15 mouse cellular contexts compared by ENCODE assay signal in genomic region chr16:78950359-78950758, GRCm38 (mm10). TPM values are rescaled to one million over a fixed set of nuclear protein-coding genes. Genes with fewer than 3 reads are reported as not detected.
DNase-seq lines count a peak whose midpoint lies in the region; ATAC-seq and TF ChIP-seq lines count a peak whose summit lies in the region.
"Had no signal": no experiment of that assay in that cellular context is flagged by ENCODE, and none has a peak within 500 bp of the region (broad histone marks: within the 10 kb centered on the region; RNA-seq: fewer than 3 reads in every experiment).

No protein-coding gene starts in this region.

- no peaks in the 10 kb centered on the region for H3K4me1 ChIP-seq in forebrain, embryonic 13.5 days
- no peaks in the 10 kb centered on the region for H3K4me1 ChIP-seq in forebrain, embryonic 10.5 days
- no peaks in the 10 kb centered on the region for H3K4me1 ChIP-seq in intestine, postnatal 0 days (replicated peaks; ENCODE audit: control insufficient read depth, insufficient read depth, low read length)
- no peaks in the 10 kb centered on the region for H3K4me1 ChIP-seq in intestine, embryonic 16.5 days (ENCODE audit: control insufficient read depth, insufficient read depth, low read length)
- H3K4me1 ChIP-seq: embryonic facial prominence, embryonic 12.5 days; limb, embryonic 12.5 days had no signal

- H3K9ac ChIP-seq in forebrain, embryonic 13.5 days, result no peak overlapping the region
- no peak overlapping the region for H3K9ac ChIP-seq in intestine, postnatal 0 days (ENCODE audit: low read depth, low read length)
- no peak overlapping the region for H3K9ac ChIP-seq in intestine, embryonic 16.5 days (ENCODE audit: low read depth, low read length)
- H3K9ac ChIP-seq: embryonic facial prominence, embryonic 12.5 days; limb, embryonic 12.5 days had no signal

- no peak overlapping the region for H3K4me2 ChIP-seq in forebrain, embryonic 13.5 days
- no peak overlapping the region for H3K4me2 ChIP-seq in intestine, postnatal 0 days (replicated peaks; ENCODE audit: low read depth)
- H3K4me2 ChIP-seq in intestine, embryonic 16.5 days (ENCODE audit: low read depth, low read length), result no peak overlapping the region
- H3K4me2 ChIP-seq: embryonic facial prominence, embryonic 12.5 days; limb, embryonic 12.5 days had no signal

- H3K27ac ChIP-seq in forebrain, embryonic 13.5 days, result no peak overlapping the region
- no peak overlapping the region for H3K27ac ChIP-seq in forebrain, embryonic 10.5 days
- H3K27ac ChIP-seq in intestine, postnatal 0 days (ENCODE audit: low read depth, low read length), result no peak overlapping the region
- H3K27ac ChIP-seq in intestine, embryonic 16.5 days (ENCODE audit: low read length), result no peak overlapping the region
- H3K27ac ChIP-seq: embryonic facial prominence, embryonic 12.5 days; limb, embryonic 12.5 days had no signal

- WGBS in forebrain, embryonic 13.5 days, result 79% methylated on average over 4 of the region's 4 CpGs
- 88% methylated on average over 4 of the region's 4 CpGs for WGBS in forebrain, embryonic 10.5 days
- 74% methylated on average over 4 of the region's 4 CpGs for WGBS in intestine, postnatal 0 days
- 77% methylated on average over 4 of the region's 4 CpGs for WGBS in intestine, embryonic 16.5 days

- 0 out of 2 replicates have a peak, but pooled peaks have one; percentile 27 for ATAC-seq in forebrain, embryonic 13.5 days
- ATAC-seq in intestine, postnatal 0 days, result no peak
- ATAC-seq in intestine, embryonic 16.5 days, result no peak

- H3K27me3 ChIP-seq in forebrain, embryonic 13.5 days, result no peaks in the 10 kb centered on the region
- H3K27me3 ChIP-seq in forebrain, embryonic 10.5 days (ENCODE audit: poor library complexity, severe bottlenecking), result no peaks in the 10 kb centered on the region
- no peaks in the 10 kb centered on the region for H3K27me3 ChIP-seq in intestine, postnatal 0 days (replicated peaks; ENCODE audit: control insufficient read depth, insufficient read depth, low read length)
- H3K27me3 ChIP-seq in intestine, embryonic 16.5 days (replicated peaks; ENCODE audit: control insufficient read depth, insufficient read depth, low read length), result no peaks in the 10 kb centered on the region
- H3K27me3 ChIP-seq: embryonic facial prominence, embryonic 12.5 days; limb, embryonic 12.5 days had no signal

- H3K4me3 ChIP-seq in forebrain, embryonic 13.5 days, result no peak overlapping the region
- no peak overlapping the region for H3K4me3 ChIP-seq in forebrain, embryonic 10.5 days
- H3K4me3 ChIP-seq in intestine, postnatal 0 days (ENCODE audit: low read depth, low read length), result no peak overlapping the region
- H3K4me3 ChIP-seq in intestine, embryonic 16.5 days (ENCODE audit: low read length), result no peak overlapping the region
- H3K4me3 ChIP-seq: embryonic facial prominence, embryonic 12.5 days; limb, embryonic 12.5 days had no signal

- peak; percentile 61 for TF ChIP-seq CTCF in intestine, postnatal 0 days (IDR thresholded peaks at IDR 0.05; ENCODE audit: low read depth)

- H3K9me3 ChIP-seq in forebrain, embryonic 13.5 days (replicated peaks), result no peaks in the 10 kb centered on the region
- no peaks in the 10 kb centered on the region for H3K9me3 ChIP-seq in forebrain, embryonic 10.5 days
- H3K9me3 ChIP-seq in intestine, postnatal 0 days (ENCODE audit: control insufficient read depth), result no peaks in the 10 kb centered on the region
- H3K9me3 ChIP-seq in intestine, embryonic 16.5 days (ENCODE audit: control insufficient read depth, low read length), result no peaks in the 10 kb centered on the region
- H3K9me3 ChIP-seq: embryonic facial prominence, embryonic 12.5 days; limb, embryonic 12.5 days had no signal

- H3K36me3 ChIP-seq in forebrain, embryonic 13.5 days (ENCODE audit: poor library complexity, severe bottlenecking), result no peaks in the 10 kb centered on the region
- H3K36me3 ChIP-seq in forebrain, embryonic 10.5 days (replicated peaks), result no peaks in the 10 kb centered on the region
- no peaks in the 10 kb centered on the region for H3K36me3 ChIP-seq in intestine, postnatal 0 days (ENCODE audit: control insufficient read depth, insufficient read depth)
- no peaks in the 10 kb centered on the region for H3K36me3 ChIP-seq in intestine, embryonic 16.5 days (ENCODE audit: control insufficient read depth, insufficient read depth, low read length)
- H3K36me3 ChIP-seq: embryonic facial prominence, embryonic 12.5 days; limb, embryonic 12.5 days had no signal

- no peak for DNase-seq in forebrain, embryonic 10.5 days (ENCODE audit: extremely low spot score, low spot score)
- DNase-seq in retina, embryonic 14.5 days (ENCODE audit: low spot score), result peak; percentile 27
- no peak for DNase-seq in retina, postnatal 1 day
- no peak for DNase-seq in kidney, adult 9 months
- no peak for DNase-seq in urinary bladder, postnatal 4 days (ENCODE audit: low spot score in 2 of 2)
- DNase-seq: cerebellum, adult 2 months; heart, postnatal 10 days; kidney, postnatal 10 days; right cerebral cortex, postnatal 4 days; thymus, adult 2 months had no signal

RNA-seq across cellular contexts. Expression of gene Chodl, which starts 19.6 kb away (rescaled TPM):
- polyA plus RNA-seq in forebrain, embryonic 13.5 days (2015; fragmentation: Nextera tagmentation; extraction: Ambion mirVana), result 4.7 and 5.4 TPM in 2 replicates
- polyA plus RNA-seq in forebrain, embryonic 10.5 days (2016; fragmentation: Nextera tagmentation; extraction: Ambion mirVana), result 0.57 and 0.73 TPM in 2 replicates
- 17.5 and 19.7 TPM in 2 replicates for polyA plus RNA-seq in intestine, postnatal 0 days (2015; fragmentation: Nextera tagmentation; extraction: Ambion mirVana)
- 9.6 and 11.1 TPM in 2 replicates for polyA plus RNA-seq in intestine, embryonic 16.5 days (2015; fragmentation: Nextera tagmentation; extraction: Ambion mirVana)
